Mouse (Mus musculus): ENCODE data around the gene Mfsd2a.

DNA sequence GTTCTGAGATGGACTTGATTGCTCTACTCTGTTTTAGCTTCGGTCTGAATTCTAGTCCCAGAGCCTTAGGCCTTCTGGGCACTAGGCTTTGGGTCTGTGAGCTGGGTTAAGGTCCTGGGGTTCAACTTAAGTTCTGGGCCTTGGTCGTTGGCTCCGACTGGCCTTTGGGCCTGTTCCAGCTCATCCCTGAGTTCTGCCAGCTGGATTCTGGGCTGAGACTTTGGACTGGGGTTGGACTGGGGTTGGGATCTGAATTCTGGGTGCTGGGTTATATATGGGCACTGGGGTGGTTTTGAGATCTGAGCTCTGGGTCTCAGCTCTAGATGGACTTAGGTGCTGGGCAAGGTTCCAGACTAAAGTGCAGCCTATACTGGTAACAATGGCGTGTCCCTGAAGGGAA is 10.2 kb upstream of the Mfsd2a start:
- TF ChIP-seq EP300 (IDR thresholded peaks at IDR 0.05; ENCODE audit: low read depth) (no peak), CTCF (IDR thresholded peaks at IDR 0.05; ENCODE audit: low read depth) (no peak)

Data from heart, postnatal 0 days (tissue).